ENCODE assay signal across 26 mouse cellular contexts in genomic region chr14:45693891-45694290, GRCm38 (mm10).
"Had no signal": no experiment of that assay in that cellular context is flagged by ENCODE, and none has a peak within 500 bp of the region (broad histone marks: within the 10 kb centered on the region; RNA-seq: fewer than 3 reads in every experiment).

No protein-coding gene starts in this region.

- H3K27ac ChIP-seq: embryonic facial prominence, embryonic 10.5 days; embryonic facial prominence, embryonic 12.5 days; embryonic facial prominence, embryonic 13.5 days; embryonic facial prominence, embryonic 15.5 days; forebrain, embryonic 10.5 days; forebrain, embryonic 12.5 days; forebrain, embryonic 13.5 days; gastrocnemius, adult 2 months; heart, adult 2 months; heart, embryonic 10.5 days had no signal

- DNase-seq: cerebellum, adult 9-10 months; cerebellum, adult 9-11 months; cerebellum, postnatal 10 days; cerebellum, postnatal 14 days; cerebellum, postnatal 25 days; cerebellum, postnatal 36 days; embryo, embryonic 11 days; forebrain, postnatal 0 days; gastrocnemius, adult 2 months; gastrocnemius, postnatal 10 days; gastrocnemius, postnatal 14 days; gastrocnemius, postnatal 25 days; gastrocnemius, postnatal 36 days; heart, adult 18-20 months; heart, adult 2 months had no signal

- ATAC-seq: forebrain, embryonic 13.5 days; forebrain, embryonic 14.5 days; forebrain, embryonic 16.5 days; forebrain, postnatal 0 days had no signal

- H3K4me3 ChIP-seq: embryonic facial prominence, embryonic 10.5 days; embryonic facial prominence, embryonic 12.5 days; embryonic facial prominence, embryonic 13.5 days; embryonic facial prominence, embryonic 15.5 days; erythroblast, embryonic 14.5 days; forebrain, embryonic 10.5 days; forebrain, embryonic 12.5 days; forebrain, embryonic 13.5 days; gastrocnemius, adult 2 months; heart, adult 2 months; heart, embryonic 10.5 days had no signal

- H3K9me3 ChIP-seq: embryonic facial prominence, embryonic 10.5 days; embryonic facial prominence, embryonic 12.5 days; embryonic facial prominence, embryonic 13.5 days; embryonic facial prominence, embryonic 15.5 days; forebrain, embryonic 10.5 days; forebrain, embryonic 12.5 days; forebrain, embryonic 13.5 days; heart, embryonic 10.5 days had no signal

- H3K9ac ChIP-seq: embryonic facial prominence, embryonic 12.5 days; embryonic facial prominence, embryonic 13.5 days; embryonic facial prominence, embryonic 15.5 days; forebrain, embryonic 12.5 days; forebrain, embryonic 13.5 days; forebrain, postnatal 0 days had no signal

- H3K27me3 ChIP-seq: embryonic facial prominence, embryonic 12.5 days; embryonic facial prominence, embryonic 13.5 days; embryonic facial prominence, embryonic 15.5 days; forebrain, embryonic 13.5 days had no signal

- H3K4me2 ChIP-seq: embryonic facial prominence, embryonic 12.5 days; embryonic facial prominence, embryonic 13.5 days; embryonic facial prominence, embryonic 15.5 days; forebrain, embryonic 12.5 days; forebrain, embryonic 13.5 days had no signal

- H3K4me1 ChIP-seq: embryonic facial prominence, embryonic 12.5 days had no signal

- H3K36me3 ChIP-seq: embryonic facial prominence, embryonic 10.5 days; embryonic facial prominence, embryonic 12.5 days; embryonic facial prominence, embryonic 13.5 days; embryonic facial prominence, embryonic 15.5 days; forebrain, embryonic 10.5 days; forebrain, embryonic 12.5 days; heart, embryonic 10.5 days had no signal
